Mouse (Mus musculus) kidney, adult 8-10 months (tissue): ENCODE data around the gene Tbxas1.
A peak's percentile ranks its signal among the peaks of the same experiment; 100 is the strongest.

ENCODE experiments used
- DNase-seq, 2 experiments: peaks; one replicate each; pipeline ENCODE4 v3.0.0; 2022

Gene Tbxas1

GRCm38 (mm10) chr6:38923870-38924817, 48.9 kb downstream of the Tbxas1 start:
- DNase-seq, result no peak

- DNase-seq, result no peak
These were observed 50.5 kb downstream of the Tbxas1 start for GRCm38 (mm10) chr6:38925719-38926118.

DNA sequence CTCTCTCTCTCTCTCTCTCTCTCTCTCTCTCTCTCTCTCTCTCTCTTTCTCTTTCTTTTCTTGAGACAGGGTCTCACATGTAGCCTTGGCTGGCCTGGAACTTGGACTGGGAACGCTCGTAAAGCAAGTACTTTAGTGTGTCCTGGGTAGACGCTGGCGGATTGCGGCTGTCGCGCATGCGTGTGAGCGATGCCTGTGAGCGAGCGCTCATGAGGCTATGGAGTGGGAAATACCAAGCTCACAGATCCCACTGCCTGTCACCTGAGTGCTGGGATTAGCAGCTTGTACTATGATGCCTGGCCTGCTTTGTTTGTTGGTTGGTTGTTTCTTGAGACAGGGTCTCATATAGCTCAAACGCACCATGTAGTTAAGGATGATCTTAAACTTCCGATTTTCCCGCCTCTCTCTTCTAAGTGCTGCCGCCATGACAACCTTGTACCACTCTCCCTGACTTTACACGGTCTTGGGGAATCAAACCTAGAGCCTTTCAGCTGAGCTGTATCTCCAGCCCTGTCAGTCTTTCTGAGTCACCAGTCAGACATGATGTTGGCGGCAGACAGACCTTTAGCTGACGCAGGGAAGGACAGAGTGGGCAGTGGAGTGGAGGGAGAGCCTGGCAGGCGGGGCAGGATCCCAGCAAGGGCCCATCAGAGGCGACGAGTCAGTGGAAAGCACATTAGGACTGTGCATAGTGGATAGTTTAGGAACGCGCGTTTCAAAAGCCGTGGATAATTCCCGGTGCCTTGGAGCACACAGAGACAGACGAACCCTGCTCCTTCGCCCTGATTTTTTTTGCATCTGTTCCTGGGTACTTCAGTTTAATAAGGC, 51.1 kb downstream of the Tbxas1 start:
- DNase-seq, result no peak

DNA sequence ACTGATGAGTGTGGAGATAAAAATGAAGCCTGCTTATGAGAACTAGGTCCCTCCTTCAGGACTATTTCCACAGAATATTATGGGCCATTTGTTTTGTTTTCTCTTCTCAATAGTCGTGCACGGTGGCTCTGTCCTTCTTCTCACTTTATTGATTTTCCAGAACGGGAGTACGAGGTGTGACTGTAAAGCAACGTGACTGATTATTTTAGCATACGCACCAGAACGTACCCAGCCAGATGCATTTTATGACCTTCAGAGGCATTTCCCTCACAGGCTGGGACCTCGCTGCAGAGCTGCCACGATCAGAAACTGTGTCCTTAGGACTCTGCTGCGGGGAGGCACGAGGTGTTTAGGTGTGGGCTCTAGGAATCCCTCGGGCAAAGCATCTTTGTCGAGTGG, 51.8 kb downstream of the Tbxas1 start:
- no peak for DNase-seq

- DNase-seq, result no peak
These were observed 53.3 kb downstream of the Tbxas1 start for GRCm38 (mm10) chr6:38928489-38928888.

DNA sequence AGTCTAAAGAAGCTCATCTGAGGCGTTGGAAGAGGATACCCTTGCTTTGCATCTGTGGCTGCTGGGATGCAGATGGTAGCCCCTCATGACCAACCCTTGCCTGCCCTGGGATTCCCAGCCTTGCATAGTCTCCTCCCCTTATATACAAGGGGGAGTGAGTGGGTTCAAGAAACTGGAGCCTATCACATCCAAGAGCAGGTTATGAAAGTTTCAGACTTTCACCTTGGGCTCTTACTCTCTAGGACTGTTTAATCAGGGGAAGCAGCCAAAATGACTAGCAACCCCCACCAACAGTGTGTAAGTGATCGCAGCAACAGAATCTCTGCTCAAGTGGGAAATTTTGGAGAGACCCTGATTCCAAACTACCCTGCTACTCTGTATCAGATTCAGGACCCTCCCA, 60.8 kb downstream of the Tbxas1 start:
- no peak for DNase-seq

DNA sequence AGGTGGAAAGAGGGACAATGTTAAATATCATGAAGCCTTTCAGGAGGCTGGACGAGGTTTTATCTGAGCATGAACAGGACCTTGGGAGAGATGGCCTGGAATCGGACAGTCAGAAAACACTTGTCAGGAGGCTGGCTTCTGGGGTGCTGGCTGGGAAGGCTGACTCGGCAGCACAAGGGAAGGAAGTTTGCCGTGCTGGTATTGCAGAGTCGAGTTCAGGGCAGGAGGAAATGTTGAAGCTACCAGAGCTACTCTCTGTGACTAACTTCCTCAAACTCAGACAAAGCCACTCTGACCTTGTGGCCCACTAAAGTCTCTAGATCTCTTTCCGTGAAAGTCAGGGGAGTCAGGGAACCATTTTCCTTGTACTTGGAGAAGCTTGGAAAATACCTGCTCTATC, 63.2 kb downstream of the Tbxas1 start:
- DNase-seq, result no peak

DNA sequence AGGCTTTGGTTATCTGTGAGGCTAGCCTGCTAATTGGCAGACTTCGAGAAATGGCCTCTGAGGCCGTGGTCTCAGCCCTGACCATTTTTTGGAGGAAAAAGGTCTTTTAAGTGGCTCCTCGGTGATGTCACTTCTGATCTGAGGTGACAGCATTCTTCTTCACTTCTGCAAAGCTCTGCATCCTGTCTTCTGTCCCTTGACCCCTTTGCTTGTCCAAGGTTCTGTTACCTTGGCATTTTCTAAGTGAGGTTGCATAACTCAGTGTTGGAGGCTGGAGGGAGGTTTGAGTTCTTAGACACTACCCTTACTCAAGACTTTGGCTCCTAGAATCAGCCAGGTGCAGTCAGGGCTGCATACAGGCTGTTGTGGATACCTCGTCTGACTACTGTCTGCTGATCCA, 63.9 kb downstream of the Tbxas1 start:
- DNase-seq, result no peak

- no peak for DNase-seq
These were observed 65.8 kb downstream of the Tbxas1 start for GRCm38 (mm10) chr6:38941016-38941415.

- no peak for DNase-seq
These were observed 67.6 kb downstream of the Tbxas1 start for GRCm38 (mm10) chr6:38942771-38943170.

DNA sequence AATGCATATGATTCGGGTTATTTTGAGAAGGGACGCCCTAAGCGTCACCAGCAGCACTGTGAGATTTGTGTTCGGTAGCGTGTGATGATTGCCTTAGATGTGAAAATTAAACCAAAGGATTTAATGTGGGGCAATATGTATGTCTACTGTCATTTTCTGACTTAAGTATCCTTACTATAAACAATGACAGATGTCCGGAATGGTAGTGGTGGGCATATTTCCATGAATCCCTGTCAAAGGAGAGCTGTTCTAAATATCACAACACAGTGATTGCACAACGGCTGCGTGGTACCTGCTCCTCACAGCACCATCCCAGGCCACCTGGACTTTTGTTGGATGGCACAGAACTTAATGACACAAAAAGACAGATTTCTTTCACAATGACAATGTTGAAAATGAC, 69.2 kb downstream of the Tbxas1 start:
- no peak for DNase-seq

DNA sequence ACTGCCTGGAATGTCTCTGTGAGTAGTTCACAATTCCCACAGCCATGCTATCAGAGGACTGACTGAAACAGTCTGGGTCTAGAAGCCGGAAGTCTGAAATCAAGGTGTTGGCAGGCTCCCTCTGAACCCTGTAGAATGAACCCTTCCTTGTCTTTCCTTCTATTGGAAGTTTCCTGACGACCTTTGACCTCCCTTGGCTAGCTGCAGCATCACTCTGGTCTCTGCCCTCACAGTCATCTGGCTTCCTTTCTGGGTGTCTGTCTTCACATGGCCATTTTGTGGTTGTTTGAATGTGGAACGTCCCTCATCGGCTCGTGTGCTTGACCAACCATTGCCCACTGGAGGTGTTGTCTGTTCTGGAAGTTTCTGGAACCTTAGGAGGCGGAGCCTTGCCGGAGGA, 69.6 kb downstream of the Tbxas1 start:
- DNase-seq, result peak in 1 of 2 experiments; percentile 43

- no peak for DNase-seq
These were observed 70.5 kb downstream of the Tbxas1 start for GRCm38 (mm10) chr6:38945681-38946080.

DNA sequence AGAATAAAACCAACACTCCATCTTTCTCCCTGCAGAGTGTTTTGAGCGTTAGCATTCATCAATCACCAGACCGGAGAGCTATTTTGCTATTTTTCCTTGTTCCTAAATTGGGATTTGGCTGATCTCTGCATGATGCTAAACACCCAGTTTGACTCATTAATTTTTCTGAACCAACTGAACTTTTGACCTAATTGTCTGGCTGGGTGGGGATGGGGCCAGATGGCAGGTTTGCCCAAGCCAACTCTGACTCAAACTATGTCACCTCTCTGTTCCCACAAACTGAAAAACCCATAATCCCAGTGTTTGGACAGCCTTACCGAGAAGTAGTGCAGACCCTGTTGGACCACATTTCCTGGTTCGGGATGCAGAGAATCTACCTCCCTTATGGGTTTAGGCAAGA, 72.1 kb downstream of the Tbxas1 start:
- DNase-seq, result peak in 1 of 2 experiments; percentile 55

DNA sequence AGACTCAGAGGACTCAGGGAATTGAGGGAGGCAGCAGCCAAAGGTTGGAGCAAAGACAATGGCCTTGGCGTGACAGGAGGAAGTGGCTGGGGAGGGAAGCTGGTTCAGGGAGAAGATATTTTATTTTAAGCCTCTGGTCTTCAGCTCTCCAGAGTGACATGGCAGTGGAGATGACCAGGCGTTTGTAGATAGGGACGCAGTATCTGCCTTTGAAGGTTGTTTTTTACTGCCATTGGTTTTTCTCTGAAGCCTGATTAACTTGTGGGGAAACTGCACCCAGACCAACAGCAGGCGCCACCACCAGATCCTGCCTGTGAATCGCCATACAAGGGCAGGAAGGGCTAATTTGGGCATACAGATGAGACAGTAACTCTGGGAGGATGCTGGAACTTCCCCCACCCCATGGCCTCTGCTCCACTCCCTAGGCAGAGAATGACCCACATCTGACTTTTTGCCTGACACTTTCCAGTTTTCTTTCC, 74.5 kb downstream of the Tbxas1 start:
- DNase-seq, result peak; percentile 39 to 45

- DNase-seq, result no peak
These were observed 75.1 kb downstream of the Tbxas1 start for GRCm38 (mm10) chr6:38950341-38950740.

GRCm38 (mm10) chr6:38950838-38951237, 75.6 kb downstream of the Tbxas1 start:
- DNase-seq, result no peak

- DNase-seq, result no peak
These were observed 81.4 kb downstream of the Tbxas1 start for GRCm38 (mm10) chr6:38956641-38957040.

- no peak for DNase-seq
These were observed 82.0 kb downstream of the Tbxas1 start for GRCm38 (mm10) chr6:38957246-38957645.

GRCm38 (mm10) chr6:38959502-38959901, 84.3 kb downstream of the Tbxas1 start:
- peak in 1 of 2 experiments; percentile 57 for DNase-seq

DNA sequence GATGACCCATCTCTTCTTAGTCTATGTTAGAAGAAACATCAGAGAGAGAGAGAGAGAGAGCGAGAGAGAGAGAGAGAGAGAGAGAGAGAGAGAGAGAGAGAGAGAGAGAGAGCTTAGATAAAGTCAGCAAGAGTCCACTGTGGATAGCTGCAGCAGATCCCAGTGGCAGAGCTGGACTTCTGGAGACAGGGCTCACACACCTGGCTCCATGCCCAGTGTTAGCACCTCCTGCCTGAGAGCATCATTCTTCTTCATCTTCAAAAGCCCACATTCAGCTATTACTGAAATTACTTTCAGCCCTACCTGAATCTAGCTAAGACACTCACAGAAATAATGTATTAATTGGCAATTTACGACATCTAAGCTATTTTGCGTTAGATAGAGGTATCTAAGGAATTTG, 85.2 kb downstream of the Tbxas1 start:
- no peak for DNase-seq

GRCm38 (mm10) chr6:38960791-38961426, 85.7 kb downstream of the Tbxas1 start:
- no peak for DNase-seq

GRCm38 (mm10) chr6:38961427-38962033, 86.3 kb downstream of the Tbxas1 start:
- no peak for DNase-seq
